Mouse (Mus musculus) megakaryocyte-erythroid progenitor cell, adult 5 weeks (primary cell): ENCODE measurements around the gene Efhc2. TPM values are rescaled to one million over a fixed set of nuclear protein-coding genes. Genes with fewer than 3 reads are reported as not detected.

Experiments used
- polyA plus RNA-seq: library from polyadenylated mRNA; stranded (reverse); fragments of >175 nt; gene quantifications from 2 replicates; pipeline ENCODE4 v1.2.3, GENCODE M21; 2012

The Efhc2 gene
- polyA plus RNA-seq, result not detected in 2 replicates

GRCm38 (mm10) chrX:17319126-17319583 lies at the start of gene Efhc2:
Gene Efhc2 (minus strand): TSS chrX:17319368.

